Mouse (Mus musculus) thymus, postnatal 0 days (tissue): ENCODE results near the gene Dll3. TPM values are rescaled to one million over a fixed set of nuclear protein-coding genes. Genes with fewer than 3 reads are reported as not detected.

Experiments
- DNase-seq: peaks from one replicate; pipeline ENCODE4 v3.0.0-alpha.2; 2015; ENCODE audit warnings: low spot score
- polyA plus RNA-seq: library from polyadenylated mRNA; unstranded; fragments of >200 nt; fragmentation: Nextera tagmentation; extraction: Ambion mirVana; gene quantifications from 2 replicates; pipeline ENCODE4 v1.2.1, GENCODE M21; 2015

Gene Dll3
- polyA plus RNA-seq, 1 experiment from 2014 or later: 0.51 TPM

GRCm38 (mm10) chr7:28311151-28311925 lies 9.3 kb upstream of the Dll3 start:
- peak; percentile 8 for DNase-seq

GRCm38 (mm10) chr7:28309737-28310136 lies 7.7 kb upstream of the Dll3 start:
- no peak for DNase-seq

GRCm38 (mm10) chr7:28306216-28306615 lies 4.2 kb upstream of the Dll3 start:
- no peak for DNase-seq

GRCm38 (mm10) chr7:28305641-28306040 lies 3.6 kb upstream of the Dll3 start:
- DNase-seq: no peak

- DNase-seq: peak; percentile 54
Measured at GRCm38 (mm10) chr7:28298837-28299625, 3.0 kb downstream of the Dll3 start.

GRCm38 (mm10) chr7:28294481-28294880 lies 7.6 kb downstream of the Dll3 start:
- DNase-seq: peak; percentile 34

GRCm38 (mm10) chr7:28290638-28291590 lies 11.1 kb downstream of the Dll3 start, which contains the start of gene Selenov:
Gene Selenov (minus strand): TSS chr7:28291186.
- DNase-seq: no peak

- DNase-seq: no peak
Measured at GRCm38 (mm10) chr7:28290165-28290564, 11.9 kb downstream of the Dll3 start.

GRCm38 (mm10) chr7:28280630-28281029 lies 21.4 kb downstream of the Dll3 start:
- no peak for DNase-seq

GRCm38 (mm10) chr7:28278279-28278652 lies 23.8 kb downstream of the Dll3 start:
- no peak for DNase-seq

- peak; percentile 93 for DNase-seq
Measured at GRCm38 (mm10) chr7:28277615-28278278, 24.3 kb downstream of the Dll3 start, which contains the start of gene Eid2b. Gene Eid2b (plus strand): TSS chr7:28277739.

GRCm38 (mm10) chr7:28277237-28277614 lies 24.8 kb downstream of the Dll3 start:
- DNase-seq: no peak

GRCm38 (mm10) chr7:28271761-28272160 lies 30.3 kb downstream of the Dll3 start:
- no peak for DNase-seq

- no peak for DNase-seq
Measured at GRCm38 (mm10) chr7:28269355-28269754, 32.7 kb downstream of the Dll3 start.

- no peak for DNase-seq
Measured at GRCm38 (mm10) chr7:28268576-28268975, 33.5 kb downstream of the Dll3 start.

GRCm38 (mm10) chr7:28268042-28268531 lies 34.0 kb downstream of the Dll3 start:
- DNase-seq: no peak

GRCm38 (mm10) chr7:28267129-28268041 lies 34.7 kb downstream of the Dll3 start, which contains the start of gene Eid2:
Gene Eid2 (plus strand): TSS chr7:28267881.
- peak; percentile 67 for DNase-seq

- no peak for DNase-seq
Measured at GRCm38 (mm10) chr7:28265391-28265790, 36.6 kb downstream of the Dll3 start.

- peak; percentile 71 for DNase-seq
Measured at GRCm38 (mm10) chr7:28263786-28264185, 38.3 kb downstream of the Dll3 start.
